Mouse (Mus musculus): ENCODE measurements around the gene Lekr1.

Lekr1 gene

GRCm38 (mm10) chr3:65832398-65832797, 166.4 kb downstream of the Lekr1 start:
- DNase-seq (ENCODE audit: low spot score) = no peak

- DNase-seq (ENCODE audit: low spot score) = no peak
These were observed 170.4 kb downstream of the Lekr1 start for GRCm38 (mm10) chr3:65836435-65836834.

- no peak for DNase-seq (ENCODE audit: low spot score)
These were observed 173.6 kb downstream of the Lekr1 start for GRCm38 (mm10) chr3:65839664-65840063.

GRCm38 (mm10) chr3:65841175-65841574, 175.1 kb downstream of the Lekr1 start:
- no peak for DNase-seq (ENCODE audit: low spot score)

GRCm38 (mm10) chr3:65842515-65843184, 176.6 kb downstream of the Lekr1 start:
- DNase-seq (ENCODE audit: low spot score) = peak; percentile 15

GRCm38 (mm10) chr3:65843185-65843552, 177.1 kb downstream of the Lekr1 start:
- no peak for DNase-seq (ENCODE audit: low spot score)

- DNase-seq (ENCODE audit: low spot score) = no peak
These were observed 178.3 kb downstream of the Lekr1 start for GRCm38 (mm10) chr3:65844302-65844701.

- no peak for DNase-seq (ENCODE audit: low spot score)
These were observed 179.0 kb downstream of the Lekr1 start for GRCm38 (mm10) chr3:65844851-65845552.

GRCm38 (mm10) chr3:65847158-65847787, 181.2 kb downstream of the Lekr1 start:
- no peak for DNase-seq (ENCODE audit: low spot score)

- DNase-seq (ENCODE audit: low spot score) = no peak
These were observed 187.7 kb downstream of the Lekr1 start for GRCm38 (mm10) chr3:65853746-65854145.

GRCm38 (mm10) chr3:65855521-65855920, 189.5 kb downstream of the Lekr1 start:
- no peak for DNase-seq (ENCODE audit: low spot score)

- no peak for DNase-seq (ENCODE audit: low spot score)
These were observed 192.1 kb downstream of the Lekr1 start for GRCm38 (mm10) chr3:65858118-65858517.

GRCm38 (mm10) chr3:65858741-65859348, 192.8 kb downstream of the Lekr1 start:
- peak; percentile 14 for DNase-seq (ENCODE audit: low spot score)

- DNase-seq (ENCODE audit: low spot score) = no peak
These were observed 193.7 kb downstream of the Lekr1 start for GRCm38 (mm10) chr3:65859750-65860149.

GRCm38 (mm10) chr3:65860903-65861302, 194.9 kb downstream of the Lekr1 start:
- DNase-seq (ENCODE audit: low spot score) = no peak

- peak; percentile 35 for DNase-seq (ENCODE audit: low spot score)
These were observed 195.4 kb downstream of the Lekr1 start for GRCm38 (mm10) chr3:65861471-65861881.

- DNase-seq (ENCODE audit: low spot score) = peak; percentile 74
These were observed 197.3 kb downstream of the Lekr1 start for GRCm38 (mm10) chr3:65863297-65863696.

GRCm38 (mm10) chr3:65863762-65864377, 197.8 kb downstream of the Lekr1 start:
- peak; percentile 44 for DNase-seq (ENCODE audit: low spot score)

- DNase-seq (ENCODE audit: low spot score) = no peak
These were observed 202.9 kb downstream of the Lekr1 start for GRCm38 (mm10) chr3:65868931-65869330.

- no peak for DNase-seq (ENCODE audit: low spot score)
These were observed 203.7 kb downstream of the Lekr1 start for GRCm38 (mm10) chr3:65869724-65870123.

- DNase-seq (ENCODE audit: low spot score) = peak; percentile 89
These were observed 205.2 kb downstream of the Lekr1 start for GRCm38 (mm10) chr3:65871188-65871603.

- no peak for DNase-seq (ENCODE audit: low spot score)
These were observed 205.7 kb downstream of the Lekr1 start for GRCm38 (mm10) chr3:65871609-65872272.
